Mouse (Mus musculus) liver, embryonic 13.5 days (tissue): ENCODE results near the gene Yipf1. TPM values are rescaled to one million over a fixed set of nuclear protein-coding genes. Genes with fewer than 3 reads are reported as not detected.
A peak's percentile ranks its signal among the peaks of the same experiment; 100 is the strongest.

Experiments
- ATAC-seq: fragments of 200-750 bp; cut with Nextera tagmentation; 2 replicates; pipeline ENCODE4 v1.8.0; 2017; ENCODE audit warnings: low read depth, mild to moderate bottlenecking, moderate number of reproducible peaks, moderate library complexity
- DNase-seq: peaks from one replicate; pipeline ENCODE4 v3.0.0; 2022
- H3K27ac ChIP-seq: fragments of 300-500 bp; sonication (generic); 2 replicates; pipeline ENCODE4 v1.5.1; 2015; ENCODE audit warnings: moderate library complexity, mild to moderate bottlenecking, inconsistent platforms
- H3K27me3 ChIP-seq: fragments of 300-500 bp; sonication (generic); 2 replicates; pipeline ENCODE4 v1.6.1; 2015; ENCODE audit warnings: mild to moderate bottlenecking, inconsistent platforms
- H3K36me3 ChIP-seq: fragments of 300-500 bp; sonication (generic); 2 replicates; pipeline ENCODE4 v1.6.1; 2015; ENCODE audit warnings: mild to moderate bottlenecking, inconsistent platforms
- H3K4me1 ChIP-seq: fragments of 300-500 bp; sonication (generic); replicated peaks from 2 replicates; pipeline ENCODE4 v1.6.1; 2015; ENCODE audit warnings: inconsistent platforms
- H3K4me2 ChIP-seq: fragments of 300-500 bp; sonication (generic); 2 replicates; pipeline ENCODE4 v1.6.1; 2015; ENCODE audit warnings: inconsistent platforms, mild to moderate bottlenecking, moderate library complexity
- H3K4me3 ChIP-seq: fragments of 300-500 bp; sonication (generic); replicated peaks from 2 replicates; pipeline ENCODE4 v1.5.1; 2015; ENCODE audit warnings: mild to moderate bottlenecking, inconsistent platforms
- H3K9ac ChIP-seq: fragments of 300-500 bp; sonication (generic); 2 replicates; pipeline ENCODE4 v1.6.1; 2015; ENCODE audit warnings: mild to moderate bottlenecking, inconsistent platforms
- H3K9me3 ChIP-seq: fragments of 300-500 bp; sonication (generic); replicated peaks from 2 replicates; pipeline ENCODE4 v1.6.1; 2016; ENCODE audit warnings: inconsistent platforms
- WGBS: fragments of 180-500 bp; shearing (Covaris S2); methylation state at CpG from one replicate; pipeline ENCODE4 v1.1.7; 2015; ENCODE audit not compliant: insufficient replicate concordance; 5-methylcytosine and 5-hydroxymethylcytosine counted together
- polyA plus RNA-seq: library from polyadenylated mRNA; unstranded; fragments of >200 nt; fragmentation: Nextera tagmentation; extraction: Ambion mirVana; gene quantifications from 2 replicates; pipeline ENCODE4 v1.2.1, GENCODE M21; 2015

The Yipf1 gene
- polyA plus RNA-seq, 1 experiment from 2014 or later = 28.1 TPM

GRCm38 (mm10) chr4:107328530-107328929 lies 14.4 kb downstream of the Yipf1 start:
- Histone ChIP-seq H3K9me3 (no peaks in the 10 kb centered on the region), H3K4me2 (no peak overlapping the region), H3K27ac (no peak overlapping the region), H3K9ac (no peak overlapping the region), H3K4me1 (no peaks in the 10 kb centered on the region), H3K27me3 (no peaks in the 10 kb centered on the region), H3K4me3 (no peak overlapping the region), H3K36me3 (peaks cover 12% of the 10 kb centered on the region)
- no peak for DNase-seq
- ATAC-seq = no peak
- WGBS = 83% methylated on average over 8 of the region's 8 CpGs

GRCm38 (mm10) chr4:107333514-107333913 lies 19.4 kb downstream of the Yipf1 start:
- H3K4me1 ChIP-seq = no peaks in the 10 kb centered on the region
- H3K9ac ChIP-seq = no peak overlapping the region
- H3K27ac ChIP-seq = no peak overlapping the region
- H3K27me3 ChIP-seq = no peaks in the 10 kb centered on the region
- 89% methylated on average over 4 of the region's 4 CpGs for WGBS
- no peaks in the 10 kb centered on the region for H3K9me3 ChIP-seq
- H3K36me3 ChIP-seq = peaks cover 2% of the 10 kb centered on the region
- H3K4me3 ChIP-seq = no peak overlapping the region
- ATAC-seq = no peak
- no peak for DNase-seq
- no peak overlapping the region for H3K4me2 ChIP-seq

GRCm38 (mm10) chr4:107336356-107336755 lies 22.2 kb downstream of the Yipf1 start:
- no peaks in the 10 kb centered on the region for H3K4me1 ChIP-seq
- WGBS = 77% methylated on average over 8 of the region's 8 CpGs
- no peaks in the 10 kb centered on the region for H3K36me3 ChIP-seq
- ATAC-seq = no peak
- H3K9me3 ChIP-seq = no peaks in the 10 kb centered on the region
- H3K9ac ChIP-seq = no peak overlapping the region
- H3K4me2 ChIP-seq = no peak overlapping the region
- no peak for DNase-seq
- no peaks in the 10 kb centered on the region for H3K27me3 ChIP-seq
- no peak overlapping the region for H3K27ac ChIP-seq
- H3K4me3 ChIP-seq = no peak overlapping the region

GRCm38 (mm10) chr4:107337455-107337854 lies 23.3 kb downstream of the Yipf1 start:
- H3K9ac ChIP-seq = no peak overlapping the region
- ATAC-seq (no peak), DNase-seq (no peak)
- H3K27ac ChIP-seq = no peak overlapping the region
- H3K4me3 ChIP-seq = no peak overlapping the region
- no peaks in the 10 kb centered on the region for H3K27me3 ChIP-seq
- no peak overlapping the region for H3K4me2 ChIP-seq
- no peaks in the 10 kb centered on the region for H3K9me3 ChIP-seq
- 71% methylated on average over 5 of the region's 5 CpGs for WGBS
- H3K4me1 ChIP-seq = no peaks in the 10 kb centered on the region
- H3K36me3 ChIP-seq = no peaks in the 10 kb centered on the region

- ATAC-seq (no peak), DNase-seq (no peak)
- no peaks in the 10 kb centered on the region for H3K9me3 ChIP-seq
- no peaks in the 10 kb centered on the region for H3K27me3 ChIP-seq
- WGBS = 81% methylated on average over 5 of the region's 5 CpGs
- H3K36me3 ChIP-seq = 0 out of 2 replicates have a peak, but pooled peaks cover 5% of the 10 kb centered on the region
- H3K27ac ChIP-seq = no peak overlapping the region
- H3K4me1 ChIP-seq = no peaks in the 10 kb centered on the region
- H3K4me3 ChIP-seq = no peak overlapping the region
- no peak overlapping the region for H3K4me2 ChIP-seq
- no peak overlapping the region for H3K9ac ChIP-seq
These were observed 27.2 kb downstream of the Yipf1 start for GRCm38 (mm10) chr4:107341354-107341753.

- no peak for DNase-seq
These were observed 30.4 kb downstream of the Yipf1 start for GRCm38 (mm10) chr4:107344612-107345011.

GRCm38 (mm10) chr4:107347221-107347620 lies 33.1 kb downstream of the Yipf1 start:
- Histone ChIP-seq H3K27ac (no peak overlapping the region), H3K27me3 (no peaks in the 10 kb centered on the region), H3K9ac (no peak overlapping the region), H3K36me3 (0 out of 2 replicates have a peak, but pooled peaks cover 5% of the 10 kb centered on the region), H3K4me1 (peaks cover 11% of the 10 kb centered on the region), H3K4me3 (no peak overlapping the region), H3K4me2 (no peak overlapping the region), H3K9me3 (no peaks in the 10 kb centered on the region)
- ATAC-seq = no peak
- 65% methylated on average over 6 of the region's 6 CpGs for WGBS
- DNase-seq = no peak

More at GRCm38 (mm10) chr4:107344612-107345011, 30.4 kb downstream of the Yipf1 start:
- H3K4me3 ChIP-seq = no peak overlapping the region
- no peak for ATAC-seq
- H3K4me2 ChIP-seq = no peak overlapping the region
- no peaks in the 10 kb centered on the region for H3K27me3 ChIP-seq
- WGBS = 85% methylated on average over 7 of the region's 7 CpGs
- H3K9me3 ChIP-seq = no peaks in the 10 kb centered on the region
- no peak overlapping the region for H3K27ac ChIP-seq
- H3K4me1 ChIP-seq = peaks cover 7% of the 10 kb centered on the region
- H3K9ac ChIP-seq = no peak overlapping the region
- H3K36me3 ChIP-seq = 0 out of 2 replicates have a peak, but pooled peaks cover 5% of the 10 kb centered on the region

GRCm38 (mm10) chr4:107348529-107349310 lies 34.6 kb downstream of the Yipf1 start:
- H3K4me2 ChIP-seq = no peak overlapping the region
- H3K27me3 ChIP-seq = no peaks in the 10 kb centered on the region
- no peak overlapping the region for H3K27ac ChIP-seq
- 69% methylated on average over 20 of the region's 20 CpGs for WGBS
- DNase-seq (no peak), ATAC-seq (peak; percentile 26; the same call in 1 of the 2 replicates)
- H3K36me3 ChIP-seq = 0 out of 2 replicates have a peak, but pooled peaks cover 5% of the 10 kb centered on the region
- H3K9ac ChIP-seq = no peak overlapping the region
- no peaks in the 10 kb centered on the region for H3K9me3 ChIP-seq
- no peak overlapping the region for H3K4me3 ChIP-seq
- H3K4me1 ChIP-seq = peaks cover 11% of the 10 kb centered on the region

- DNase-seq = peak; percentile 7
- H3K27me3 ChIP-seq = no peaks in the 10 kb centered on the region
- no peaks in the 10 kb centered on the region for H3K9me3 ChIP-seq
- H3K9ac ChIP-seq = no peak overlapping the region
- H3K36me3 ChIP-seq = 0 out of 2 replicates have a peak, but pooled peaks cover 5% of the 10 kb centered on the region
- WGBS = 64% methylated on average over 8 of the region's 8 CpGs
- peaks cover 11% of the 10 kb centered on the region for H3K4me1 ChIP-seq
- H3K4me2 ChIP-seq = no peak overlapping the region
- ATAC-seq = peak; percentile 10; the same call in 1 of the 2 replicates
- H3K27ac ChIP-seq = no peak overlapping the region
- H3K4me3 ChIP-seq = no peak overlapping the region
These were observed 35.3 kb downstream of the Yipf1 start for GRCm38 (mm10) chr4:107349311-107350008.

GRCm38 (mm10) chr4:107351368-107351767 lies 37.2 kb downstream of the Yipf1 start:
- H3K36me3 ChIP-seq = no peaks in the 10 kb centered on the region
- DNase-seq (no peak), ATAC-seq (0 out of 2 replicates have a peak, but pooled peaks have one; percentile 13)
- H3K4me1 ChIP-seq = peaks cover 11% of the 10 kb centered on the region
- H3K9ac ChIP-seq = no peak overlapping the region
- H3K4me2 ChIP-seq = no peak overlapping the region
- H3K27ac ChIP-seq = no peak overlapping the region
- no peaks in the 10 kb centered on the region for H3K9me3 ChIP-seq
- no peak overlapping the region for H3K4me3 ChIP-seq
- no peaks in the 10 kb centered on the region for H3K27me3 ChIP-seq

GRCm38 (mm10) chr4:107353612-107354011 lies 39.4 kb downstream of the Yipf1 start:
- Histone ChIP-seq H3K4me2 (no peak overlapping the region), H3K4me1 (peaks cover 9% of the 10 kb centered on the region), H3K9ac (no peak overlapping the region), H3K4me3 (no peak overlapping the region), H3K9me3 (no peaks in the 10 kb centered on the region), H3K27ac (no peak overlapping the region), H3K27me3 (no peaks in the 10 kb centered on the region), H3K36me3 (no peaks in the 10 kb centered on the region)
- DNase-seq (no peak), ATAC-seq (no peak)
- 73% methylated on average over 3 of the region's 3 CpGs for WGBS
